Mouse (Mus musculus) forebrain, embryonic 10.5 days (tissue): ENCODE measurements around the gene Grb7. TPM values are rescaled to one million over a fixed set of nuclear protein-coding genes. Genes with fewer than 3 reads are reported as not detected.

Experiments
- DNase-seq: peaks from one replicate; pipeline ENCODE4 v3.0.0-alpha.2; 2017; ENCODE audit warnings: low spot score; ENCODE audit errors: extremely low spot score
- H3K27ac ChIP-seq: fragments of 300-500 bp; sonication (generic); 2 replicates; pipeline ENCODE4 v1.5.1; 2016; ENCODE audit warnings: mild to moderate bottlenecking
- H3K27me3 ChIP-seq: fragments of 300-500 bp; sonication (generic); 2 replicates; pipeline ENCODE4 v1.6.1; 2016; ENCODE audit warnings: mild to moderate bottlenecking; ENCODE audit not compliant: poor library complexity, severe bottlenecking
- H3K36me3 ChIP-seq: fragments of 300-500 bp; sonication (generic); replicated peaks from 2 replicates; pipeline ENCODE4 v1.6.1; 2016; ENCODE audit warnings: mild to moderate bottlenecking, moderate library complexity
- H3K4me1 ChIP-seq: fragments of 300-500 bp; sonication (generic); 2 replicates; pipeline ENCODE4 v1.6.1; 2016
- H3K4me3 ChIP-seq: fragments of 300-500 bp; sonication (generic); 2 replicates; pipeline ENCODE4 v1.5.1; 2016; ENCODE audit warnings: mild to moderate bottlenecking, moderate library complexity
- H3K9me3 ChIP-seq: fragments of 300-500 bp; sonication (generic); 2 replicates; pipeline ENCODE4 v1.6.1; 2016; ENCODE audit warnings: mild to moderate bottlenecking, moderate library complexity
- WGBS: fragments of 180-500 bp; shearing (Covaris S2); methylation state at CpG from one replicate; pipeline ENCODE4 v1.1.7; 2016; 5-methylcytosine and 5-hydroxymethylcytosine counted together
- polyA plus RNA-seq: library from polyadenylated mRNA; unstranded; fragments of >200 nt; fragmentation: Nextera tagmentation; extraction: Ambion mirVana; gene quantifications from 2 replicates; pipeline ENCODE4 v1.2.1, GENCODE M21; 2016

Gene Grb7
- 4.1 and 5.6 TPM in 2 replicates for polyA plus RNA-seq

DNA sequence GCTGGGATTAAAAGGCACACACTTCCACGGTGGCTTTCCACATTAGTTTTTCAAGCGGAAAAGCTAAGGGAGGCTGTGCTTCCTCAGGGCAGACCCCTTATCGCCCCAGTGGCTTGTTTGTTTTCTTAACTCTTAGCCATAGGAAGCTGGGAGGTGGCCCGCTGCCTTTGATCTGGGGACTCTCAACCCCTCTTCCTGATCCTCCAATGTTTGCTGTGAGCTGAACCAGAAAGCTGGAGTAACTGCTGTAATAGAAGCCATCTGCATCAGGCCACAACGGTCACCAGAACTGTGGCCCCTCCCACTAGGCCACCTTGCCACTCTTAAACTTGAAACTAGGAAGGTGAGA lies at the start of gene Grb7:
TSS of gene Grb7 (plus strand) at position 182 of the 349 bp plus-strand sequence.
- H3K36me3 ChIP-seq, result no peaks in the 10 kb centered on the region
- peaks cover 70% of the 10 kb centered on the region for H3K27me3 ChIP-seq
- peaks cover 34% of the 10 kb centered on the region for H3K4me1 ChIP-seq
- WGBS, result 10% methylated on average over 5 of the region's 5 CpGs
- H3K4me3 ChIP-seq, result peak within 1 kb of the TSS; percentile 38
- no peak for DNase-seq
- no peaks in the 10 kb centered on the region for H3K9me3 ChIP-seq
- H3K27ac ChIP-seq, result peak within 1 kb of the TSS; percentile 53; the same call in 1 of the 2 replicates

DNA sequence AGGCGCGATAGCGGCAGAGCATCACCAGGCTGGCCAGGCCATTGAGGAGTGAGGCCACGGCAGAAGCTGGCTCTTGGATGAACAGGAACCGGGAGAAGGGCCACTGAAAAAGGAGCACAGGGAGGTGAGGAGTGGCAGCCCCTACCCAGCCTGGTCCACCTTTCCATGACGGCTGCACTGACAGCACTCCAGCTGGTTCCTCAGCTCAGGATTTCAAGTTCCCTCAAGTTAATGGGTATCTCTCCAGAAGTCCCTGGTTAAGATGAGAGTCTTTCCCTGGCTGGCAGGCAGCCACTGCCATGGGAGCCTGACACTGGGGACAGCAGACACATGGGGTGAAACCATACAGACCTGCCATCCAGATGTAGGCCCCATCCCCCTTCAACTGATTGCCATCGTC lies 48.2 kb upstream of the Grb7 start:
- H3K27ac ChIP-seq, result no peak overlapping the region
- 93% methylated on average over 7 of the region's 7 CpGs for WGBS

DNA sequence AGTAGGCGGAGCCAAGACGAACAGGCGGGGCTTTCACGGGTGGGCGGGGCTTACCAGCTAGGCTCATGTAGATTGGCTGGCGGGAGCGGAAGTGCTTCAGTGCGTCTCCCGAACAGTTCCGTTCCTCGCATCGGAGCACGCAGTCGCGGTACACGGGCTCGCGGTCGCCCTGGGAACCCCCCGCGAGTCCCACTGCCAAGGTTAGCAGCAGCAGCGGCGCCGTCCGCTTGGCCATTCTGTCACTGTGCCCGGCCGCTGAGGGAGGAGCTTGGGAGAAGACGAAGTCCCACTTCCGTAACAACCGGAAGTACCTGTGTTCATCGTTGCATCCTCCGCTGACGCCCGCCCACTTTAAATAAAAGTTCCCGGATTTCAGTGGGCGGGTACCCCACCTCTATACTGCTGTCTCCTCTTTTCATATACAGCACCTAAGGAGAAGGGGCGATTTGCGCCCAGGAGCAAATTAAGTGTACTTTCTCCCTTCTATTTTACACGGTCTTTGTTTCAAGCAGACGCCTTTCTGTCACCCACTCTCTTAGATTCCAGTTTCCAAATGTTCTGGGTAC lies 46.0 kb upstream of the Grb7 start, which contains the start of gene Pgap3:
TSS of gene Pgap3 (minus strand) at position 330 of the 566 bp plus-strand sequence.
- 2% methylated on average over 40 of the region's 40 CpGs for WGBS
- H3K36me3 ChIP-seq, result no peaks in the 10 kb centered on the region
- H3K4me1 ChIP-seq, result peaks cover 16% of the 10 kb centered on the region
- peak within 1 kb of the TSS; percentile 84 for H3K4me3 ChIP-seq
- peaks cover 14% of the 10 kb centered on the region; the same call in 1 of the 2 replicates for H3K27me3 ChIP-seq
- peak; percentile 91 for DNase-seq
- H3K9me3 ChIP-seq, result no peaks in the 10 kb centered on the region
- H3K27ac ChIP-seq, result peak within 1 kb of the TSS; percentile 98

More for the DNA sequence above, 48.2 kb upstream of the Grb7 start:
- peaks cover 31% of the 10 kb centered on the region for H3K4me1 ChIP-seq
- no peak overlapping the region for H3K4me3 ChIP-seq
- H3K27me3 ChIP-seq, result peaks cover 21% of the 10 kb centered on the region
- H3K36me3 ChIP-seq, result no peaks in the 10 kb centered on the region
- DNase-seq, result no peak
- no peaks in the 10 kb centered on the region for H3K9me3 ChIP-seq

DNA sequence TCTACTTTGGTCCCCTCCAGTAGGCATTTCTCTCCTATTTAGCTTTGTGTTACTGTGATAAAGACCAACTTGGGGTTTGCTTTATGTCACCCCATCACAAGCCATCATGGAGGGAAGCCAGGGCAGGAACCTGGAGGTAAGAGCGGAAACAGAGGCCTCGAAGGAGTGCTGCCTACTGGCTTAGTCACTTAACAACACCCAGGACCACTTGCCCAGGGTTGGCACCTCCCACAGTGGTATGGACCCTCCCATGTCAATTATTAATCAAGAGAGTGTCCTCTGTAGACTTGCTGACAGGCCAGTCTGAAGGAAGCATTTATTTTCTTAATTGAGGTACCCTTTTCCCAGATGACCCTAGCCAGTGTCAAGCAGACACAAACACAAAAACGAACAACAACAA lies 45.4 kb upstream of the Grb7 start:
- H3K36me3 ChIP-seq, result no peaks in the 10 kb centered on the region
- H3K27ac ChIP-seq, result peak overlapping the region; percentile 98
- H3K4me1 ChIP-seq, result peaks cover 16% of the 10 kb centered on the region
- H3K27me3 ChIP-seq, result peaks cover 14% of the 10 kb centered on the region; the same call in 1 of the 2 replicates
- no peaks in the 10 kb centered on the region for H3K9me3 ChIP-seq
- WGBS, result 54% methylated on average over 3 of the region's 3 CpGs
- no peak for DNase-seq
- H3K4me3 ChIP-seq, result peak overlapping the region; percentile 84

DNA sequence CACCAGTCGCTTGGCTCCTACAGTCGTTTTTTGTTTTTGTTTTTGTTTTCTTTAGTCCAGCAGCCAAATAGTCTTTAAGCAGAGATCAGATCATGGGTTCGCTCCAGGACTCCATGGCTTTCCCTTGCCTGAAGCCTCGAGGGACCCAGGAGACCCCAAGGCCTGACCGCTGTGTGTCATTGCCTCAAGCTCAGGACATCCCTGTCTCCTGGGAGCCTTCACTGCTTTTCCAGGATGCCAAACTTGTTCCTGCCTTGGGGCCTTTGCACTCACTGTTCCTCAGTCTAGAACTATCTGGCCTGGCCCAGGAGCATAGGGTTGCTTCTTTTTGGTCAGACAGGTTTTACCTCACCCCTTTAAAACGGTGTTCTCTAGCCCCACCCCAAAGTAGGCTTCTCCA lies 39.6 kb upstream of the Grb7 start:
- no peak for DNase-seq
- 72% methylated on average over 6 of the region's 6 CpGs for WGBS
- Histone ChIP-seq H3K27me3 (peaks cover 38% of the 10 kb centered on the region), H3K4me3 (no peak overlapping the region), H3K36me3 (no peaks in the 10 kb centered on the region), H3K27ac (no peak overlapping the region), H3K9me3 (no peaks in the 10 kb centered on the region), H3K4me1 (peaks cover 19% of the 10 kb centered on the region)

DNA sequence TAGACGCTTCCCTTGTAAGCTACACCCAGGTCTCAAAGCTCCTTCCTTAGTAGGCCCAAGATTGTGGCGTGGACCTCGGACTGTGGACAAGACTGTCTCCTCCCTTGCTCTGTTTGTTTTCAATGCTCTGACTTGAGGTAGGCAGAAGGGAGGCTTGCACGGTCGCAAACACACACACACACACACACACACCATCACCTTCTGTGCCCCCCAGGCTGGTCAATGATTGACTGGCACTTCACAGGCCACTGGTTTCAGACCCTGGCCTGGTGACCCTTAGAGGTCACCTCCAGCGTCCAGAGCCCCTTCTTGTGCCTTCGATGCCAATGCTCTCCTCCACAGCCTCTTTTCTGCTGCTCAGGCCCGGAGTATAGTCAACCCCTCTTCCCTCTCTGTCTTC lies 37.3 kb upstream of the Grb7 start:
- DNase-seq, result no peak
- H3K4me1 ChIP-seq, result peaks cover 40% of the 10 kb centered on the region
- H3K36me3 ChIP-seq, result no peaks in the 10 kb centered on the region
- WGBS, result 51% methylated on average over 8 of the region's 8 CpGs
- H3K9me3 ChIP-seq, result no peaks in the 10 kb centered on the region
- peak overlapping the region; percentile 75 for H3K27ac ChIP-seq
- peak overlapping the region; percentile 30 for H3K4me3 ChIP-seq
- H3K27me3 ChIP-seq, result peaks cover 53% of the 10 kb centered on the region

DNA sequence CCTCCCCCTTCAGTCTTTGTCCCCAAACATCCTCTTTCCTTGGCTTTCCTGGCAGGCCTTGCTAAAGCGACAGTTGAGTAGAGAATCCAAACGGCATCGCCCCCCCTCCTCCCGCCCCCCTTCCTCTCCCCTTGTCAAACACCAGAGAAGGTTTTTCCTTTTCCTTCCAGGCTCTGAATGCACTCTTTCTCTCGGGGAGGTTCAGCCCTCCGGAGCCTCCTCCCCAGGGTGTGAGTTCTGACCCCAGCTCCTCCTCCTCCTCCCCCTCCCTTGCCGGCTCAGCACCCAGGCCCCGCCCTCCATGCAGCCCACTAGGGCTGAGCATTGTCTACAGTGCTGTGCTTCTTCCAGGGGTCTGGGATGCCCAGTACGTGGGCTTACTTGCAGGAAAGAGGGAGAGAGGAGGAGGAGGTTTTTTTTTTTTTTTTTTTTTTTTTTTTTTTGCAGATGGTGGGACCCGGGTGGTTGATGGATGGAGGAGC lies 36.8 kb upstream of the Grb7 start:
- Histone ChIP-seq H3K4me1 (peaks cover 46% of the 10 kb centered on the region), H3K4me3 (peak overlapping the region; percentile 30), H3K9me3 (no peaks in the 10 kb centered on the region), H3K27ac (peak overlapping the region; percentile 75), H3K36me3 (no peaks in the 10 kb centered on the region), H3K27me3 (peaks cover 58% of the 10 kb centered on the region)
- 3% methylated on average over 10 of the region's 10 CpGs for WGBS
- peak; percentile 47 for DNase-seq

DNA sequence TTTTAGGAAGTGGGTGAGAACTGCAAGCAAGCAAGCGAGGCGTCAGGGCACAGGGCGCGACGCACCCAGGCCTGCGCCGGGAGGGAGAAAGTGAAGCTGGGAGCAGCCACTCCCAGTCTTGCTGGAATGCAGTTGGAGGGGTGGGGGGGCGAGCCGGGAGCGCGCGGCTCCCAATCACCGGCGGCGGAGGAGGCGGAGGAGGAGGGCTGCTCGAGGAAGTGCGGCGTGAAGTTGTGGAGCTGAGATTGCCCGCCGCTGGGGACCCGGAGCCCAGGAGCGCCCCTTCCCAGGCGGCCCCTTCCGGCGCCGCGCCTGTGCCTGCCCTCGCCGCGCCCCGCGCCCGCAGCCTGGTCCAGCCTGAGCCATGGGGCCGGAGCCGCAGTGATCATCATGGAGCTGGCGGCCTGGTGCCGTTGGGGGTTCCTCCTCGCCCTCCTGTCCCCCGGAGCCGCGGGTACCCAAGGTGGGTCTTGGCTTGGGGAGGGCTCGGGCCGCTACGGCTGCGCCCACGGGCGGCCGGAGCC lies 33.9 kb upstream of the Grb7 start, which contains the start of gene Erbb2:
TSS of gene Erbb2 (plus strand) at position 198 of the 524 bp plus-strand sequence.
- under 1% methylated on average over 49 of the region's 49 CpGs for WGBS
- DNase-seq, result peak; percentile 85
- Histone ChIP-seq H3K9me3 (no peaks in the 10 kb centered on the region), H3K27ac (peak within 1 kb of the TSS; percentile 91), H3K36me3 (no peaks in the 10 kb centered on the region), H3K4me1 (peaks cover 54% of the 10 kb centered on the region), H3K4me3 (peak within 1 kb of the TSS; percentile 97), H3K27me3 (peaks cover 63% of the 10 kb centered on the region)

DNA sequence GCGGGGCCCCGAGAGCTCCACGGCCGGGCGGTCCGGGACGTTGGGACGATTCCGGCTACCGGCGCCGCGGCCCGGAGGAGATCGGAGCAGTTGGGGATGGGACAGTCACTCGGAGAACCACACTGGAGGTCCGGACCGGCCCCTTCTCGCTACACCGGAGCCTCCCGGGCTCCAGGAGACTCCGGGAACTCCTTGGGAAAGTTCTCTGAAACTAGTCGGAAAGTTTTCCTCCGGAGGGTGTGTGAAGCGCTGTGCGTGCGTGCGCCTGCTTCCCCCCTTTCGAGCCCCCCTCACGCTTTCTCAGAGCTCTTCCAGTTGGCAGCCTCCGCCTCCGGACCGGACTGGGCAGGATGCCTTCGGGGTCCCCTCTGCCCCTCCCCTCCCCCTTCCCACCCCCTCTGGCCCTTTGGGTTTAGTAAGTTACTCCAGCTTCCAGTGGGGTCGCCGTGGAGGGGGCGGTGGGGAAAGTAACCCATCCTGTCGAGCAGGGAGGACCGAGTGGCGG lies 33.3 kb upstream of the Grb7 start:
- H3K9me3 ChIP-seq, result no peaks in the 10 kb centered on the region
- peaks cover 54% of the 10 kb centered on the region for H3K4me1 ChIP-seq
- H3K4me3 ChIP-seq, result peak overlapping the region; percentile 97
- H3K27ac ChIP-seq, result peak overlapping the region; percentile 91
- H3K36me3 ChIP-seq, result no peaks in the 10 kb centered on the region
- WGBS, result 0% methylated on average over 40 of the region's 40 CpGs
- peak; percentile 62 for DNase-seq
- H3K27me3 ChIP-seq, result peaks cover 63% of the 10 kb centered on the region

DNA sequence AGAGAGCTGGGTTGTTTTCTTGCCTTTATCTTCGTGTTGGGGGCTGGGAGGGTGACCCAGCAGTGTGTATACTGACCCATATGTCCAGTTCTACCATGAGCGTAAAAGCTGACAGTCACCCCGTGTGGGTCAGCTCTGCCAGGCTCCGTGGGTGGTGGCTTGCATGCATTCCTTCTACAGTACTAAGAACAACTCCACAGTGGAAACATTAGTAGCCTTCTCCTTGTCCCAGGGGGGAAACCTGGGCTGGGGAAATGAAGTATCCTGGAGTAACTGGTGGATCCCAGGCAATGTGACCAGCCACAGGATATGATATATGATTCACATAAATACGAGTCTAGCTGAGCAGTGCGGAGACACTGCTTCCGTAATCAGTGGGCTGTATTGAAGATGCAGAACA lies 32.5 kb upstream of the Grb7 start:
- no peak for DNase-seq
- WGBS, result 33% methylated on average over 7 of the region's 7 CpGs
- Histone ChIP-seq H3K4me3 (peak overlapping the region; percentile 97), H3K4me1 (peaks cover 51% of the 10 kb centered on the region), H3K27me3 (peaks cover 61% of the 10 kb centered on the region), H3K36me3 (no peaks in the 10 kb centered on the region; the same call in 1 of the 2 replicates), H3K9me3 (no peaks in the 10 kb centered on the region), H3K27ac (peak overlapping the region; percentile 91)

DNA sequence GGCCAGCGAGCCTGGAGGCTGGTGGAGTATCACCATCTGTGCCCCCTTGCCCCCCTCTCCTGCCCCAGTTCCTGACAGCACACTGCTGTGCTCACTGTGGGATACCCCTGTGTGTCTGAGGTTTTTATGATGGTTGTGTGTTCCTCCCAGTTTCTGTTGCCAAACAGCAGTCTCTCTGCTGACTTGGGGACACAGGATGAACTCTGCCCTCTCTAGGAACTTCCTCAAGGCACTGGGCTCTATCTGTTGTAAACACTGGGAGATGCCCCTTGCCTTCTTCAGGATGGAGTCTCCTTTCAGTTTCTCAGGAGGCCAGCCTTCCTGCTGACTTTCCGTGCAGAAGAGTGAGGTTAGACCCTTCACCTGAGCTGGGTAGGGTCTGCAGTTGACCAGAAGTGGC lies 32.0 kb upstream of the Grb7 start:
- peaks cover 57% of the 10 kb centered on the region for H3K27me3 ChIP-seq
- no peaks in the 10 kb centered on the region; the same call in 1 of the 2 replicates for H3K36me3 ChIP-seq
- no peaks in the 10 kb centered on the region for H3K9me3 ChIP-seq
- H3K4me1 ChIP-seq, result peaks cover 46% of the 10 kb centered on the region
- WGBS, result 17% methylated on average over 2 of the region's 2 CpGs
- H3K27ac ChIP-seq, result no peak overlapping the region
- no peak for DNase-seq
- peak overlapping the region; percentile 97; the same call in 1 of the 2 replicates for H3K4me3 ChIP-seq

DNA sequence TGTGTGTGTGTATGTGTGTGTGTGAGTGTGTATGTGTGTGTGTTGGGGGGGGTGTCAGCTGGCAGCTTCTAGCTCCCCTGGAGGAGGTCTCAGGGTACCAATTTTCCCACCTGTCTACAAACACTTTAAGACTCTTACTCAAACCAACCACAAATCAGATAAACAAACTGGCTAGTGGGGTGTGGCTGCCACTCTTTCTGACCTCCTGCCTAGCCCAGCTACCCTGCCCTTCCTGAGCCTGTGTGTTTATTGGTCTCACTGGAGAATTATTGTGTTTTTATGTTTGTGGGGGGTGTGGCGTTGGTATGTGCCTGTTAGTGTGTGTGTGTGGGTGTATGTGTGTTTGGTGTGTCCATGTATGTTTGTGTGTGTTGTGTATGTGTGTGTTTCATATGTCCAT lies 29.1 kb upstream of the Grb7 start:
- Histone ChIP-seq H3K27ac (no peak overlapping the region), H3K9me3 (no peaks in the 10 kb centered on the region), H3K27me3 (peaks cover 28% of the 10 kb centered on the region), H3K4me1 (peaks cover 30% of the 10 kb centered on the region), H3K4me3 (no peak overlapping the region), H3K36me3 (peaks cover 16% of the 10 kb centered on the region)
- WGBS, result 81% methylated on average over 1 of the region's 1 CpGs
- no peak for DNase-seq

DNA sequence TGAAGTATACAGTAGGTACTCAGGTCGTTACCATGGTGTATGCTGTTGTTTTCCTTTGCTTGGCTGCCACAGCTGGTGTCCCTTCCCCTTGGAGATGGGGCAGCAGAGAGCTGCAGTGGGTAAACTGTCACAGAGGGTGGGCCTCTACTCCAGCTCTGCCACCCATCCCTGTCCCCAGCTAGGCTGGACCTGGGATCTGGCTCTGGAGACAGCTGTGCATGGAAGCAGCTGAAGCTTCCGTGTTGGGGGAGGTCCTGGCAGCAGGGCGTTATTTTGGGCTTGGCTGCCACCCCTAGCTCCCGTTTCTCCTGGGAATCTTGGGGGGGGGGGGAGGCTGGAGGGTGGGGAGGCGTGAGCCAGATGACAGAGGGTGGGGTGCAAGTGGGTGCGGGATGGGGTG lies 27.9 kb upstream of the Grb7 start:
- DNase-seq, result no peak
- peaks cover 16% of the 10 kb centered on the region for H3K27me3 ChIP-seq
- H3K27ac ChIP-seq, result no peak overlapping the region
- no peaks in the 10 kb centered on the region for H3K9me3 ChIP-seq
- peaks cover 28% of the 10 kb centered on the region for H3K36me3 ChIP-seq
- peaks cover 19% of the 10 kb centered on the region for H3K4me1 ChIP-seq
- 80% methylated on average over 6 of the region's 6 CpGs for WGBS
- no peak overlapping the region for H3K4me3 ChIP-seq
